Mouse (Mus musculus) thymus, postnatal 0 days (tissue): ENCODE data around the gene Isoc2b. TPM values are rescaled to one million over a fixed set of nuclear protein-coding genes. Genes with fewer than 3 reads are reported as not detected.
A peak's percentile ranks its signal among the peaks of the same experiment; 100 is the strongest.
"Not testable (repeated sequence)": the region's sequence is repeated elsewhere in the genome, so short reads cannot be mapped to it uniquely, and the experiment has no call there.

Experiments used
- DNase-seq: peaks from one replicate; pipeline ENCODE4 v3.0.0-alpha.2; 2015; ENCODE audit warnings: low spot score
- polyA plus RNA-seq: library from polyadenylated mRNA; unstranded; fragments of >200 nt; fragmentation: Nextera tagmentation; extraction: Ambion mirVana; gene quantifications from 2 replicates; pipeline ENCODE4 v1.2.1, GENCODE M21; 2015

The Isoc2b gene
- polyA plus RNA-seq, 1 experiment from 2014 or later = 22.0 TPM

DNA sequence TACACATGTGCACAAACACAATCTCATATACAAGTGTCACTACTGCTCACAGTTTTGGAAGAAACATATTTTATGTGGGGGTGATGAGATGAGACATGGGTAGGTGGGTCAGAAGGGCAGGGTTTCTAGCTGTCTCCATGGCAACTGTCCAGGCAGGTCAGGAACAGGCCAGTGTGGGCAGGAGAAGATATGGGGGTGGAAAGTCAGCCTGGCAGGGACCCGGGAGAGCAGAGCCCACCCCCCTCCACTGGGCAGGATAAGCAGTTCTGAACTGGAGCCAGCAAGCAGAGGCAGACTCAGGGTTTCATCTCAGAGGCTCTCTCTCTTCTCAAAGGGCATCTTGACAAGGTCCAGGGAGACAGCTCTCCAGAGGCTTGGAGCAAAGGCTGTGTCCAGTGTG, 32.4 kb downstream of the Isoc2b start:
- DNase-seq = no peak

GRCm38 (mm10) chr7:4836351-4836792, 33.7 kb downstream of the Isoc2b start:
- DNase-seq = peak; percentile 62

DNA sequence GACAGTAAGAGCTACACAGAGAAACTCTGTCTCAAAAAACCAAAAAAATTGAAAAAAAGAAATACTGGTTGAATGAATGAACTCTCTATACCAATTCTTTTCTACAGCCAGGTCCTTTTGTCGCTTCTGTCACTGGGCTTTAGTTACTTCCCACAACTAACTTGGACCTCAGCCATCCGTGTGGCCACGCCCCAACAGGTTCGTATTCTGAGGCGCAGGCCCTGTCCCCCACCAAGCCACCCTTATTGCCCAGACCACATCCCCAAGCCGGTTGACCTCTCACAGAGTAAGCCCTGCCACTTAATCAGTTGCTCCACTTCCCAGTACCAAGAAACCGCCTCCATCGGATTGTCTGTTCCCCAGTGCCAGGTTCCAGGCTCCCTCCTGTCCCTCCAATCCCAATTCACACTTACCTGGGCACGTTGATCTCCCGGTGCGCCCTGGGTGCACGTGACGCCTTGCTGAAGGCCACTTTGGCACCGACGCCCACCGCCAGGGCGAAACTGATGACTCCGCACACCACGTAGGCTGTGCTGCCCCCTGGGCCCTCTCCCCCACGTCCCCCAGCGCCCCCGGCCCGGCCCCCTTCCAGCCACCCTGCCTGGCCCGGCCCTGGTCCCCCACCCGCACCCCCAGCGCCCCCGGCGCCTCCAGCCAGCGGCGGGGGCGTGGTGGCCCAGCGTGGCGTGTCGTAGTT, 34.3 kb downstream of the Isoc2b start:
- no peak for DNase-seq

DNA sequence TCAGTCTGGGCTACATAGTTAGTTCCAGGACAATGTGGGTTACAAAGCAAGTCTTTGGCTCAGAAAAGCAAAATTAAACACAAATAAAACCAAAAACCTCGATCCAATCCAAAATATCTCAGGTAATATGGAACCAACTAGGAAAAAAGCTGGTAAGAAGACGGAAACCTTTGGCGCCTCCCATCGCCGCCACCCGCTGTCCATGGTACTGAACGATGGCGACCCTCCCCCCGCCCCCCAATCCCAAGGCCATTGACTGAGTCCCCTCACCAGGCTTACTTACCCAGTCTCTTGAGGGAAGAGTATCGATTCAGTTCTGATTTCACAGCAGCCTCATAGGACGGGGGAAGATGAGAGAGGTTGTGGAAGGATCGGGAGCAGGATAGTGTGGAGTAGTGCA, 39.6 kb downstream of the Isoc2b start:
- DNase-seq = no peak

- DNase-seq = no peak
Observed at GRCm38 (mm10) chr7:4825365-4825764, 44.7 kb downstream of the Isoc2b start.

DNA sequence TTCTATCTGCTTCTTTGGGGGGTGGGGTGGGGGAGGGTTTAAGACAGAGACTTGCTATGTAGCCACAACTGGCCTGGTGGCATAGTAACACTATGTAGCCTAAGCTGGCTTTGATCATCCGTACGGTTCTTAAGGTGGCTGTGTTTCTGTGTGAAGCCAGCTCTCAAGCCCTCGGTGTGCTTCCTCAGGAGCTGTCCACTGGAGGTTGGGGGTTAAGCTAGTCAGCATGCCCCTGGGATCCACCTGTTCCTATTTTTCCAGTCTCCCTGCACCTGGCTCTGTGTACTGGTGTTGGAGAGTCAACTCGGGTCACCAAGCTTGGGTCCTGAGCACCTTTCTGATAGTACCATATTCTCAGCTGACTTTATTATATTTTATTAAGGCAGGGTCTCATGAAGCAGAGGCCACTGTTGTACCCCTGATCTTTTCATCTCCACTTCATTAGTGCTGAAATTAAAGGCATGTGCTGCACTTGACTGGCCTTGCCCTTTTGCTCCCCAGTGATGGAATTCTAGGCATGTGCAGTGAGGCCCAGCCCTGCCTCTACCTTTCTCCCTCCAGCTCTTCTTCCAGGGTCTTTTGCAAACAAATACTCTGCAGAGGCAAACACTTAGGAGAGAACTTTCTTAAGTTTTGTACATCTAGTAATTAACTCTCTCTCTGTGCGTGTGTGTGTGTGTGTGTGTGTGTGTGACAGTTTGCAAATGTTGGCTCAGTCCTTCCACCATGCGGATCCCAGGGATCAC, 47.7 kb downstream of the Isoc2b start:
- DNase-seq = no peak

DNA sequence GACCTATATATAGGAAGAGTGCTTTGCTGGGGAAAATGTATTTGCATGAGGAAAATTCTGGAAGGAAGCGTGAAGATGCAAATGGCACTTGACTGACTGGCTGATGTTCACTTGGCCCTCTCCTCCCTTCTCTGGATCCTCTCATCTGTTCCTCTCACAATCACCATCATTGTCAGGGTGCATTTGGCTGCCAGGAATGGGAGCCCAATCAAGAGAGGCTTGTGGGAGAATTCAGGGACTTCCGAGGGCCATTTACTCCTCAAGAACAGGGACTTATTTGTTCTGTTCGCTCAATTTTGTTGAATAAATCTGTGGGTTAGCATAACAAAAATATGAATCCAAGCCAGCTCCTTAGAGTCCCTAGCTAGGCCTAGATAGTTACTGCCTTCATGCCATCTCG, 48.4 kb downstream of the Isoc2b start:
- DNase-seq = no peak

GRCm38 (mm10) chr7:4820925-4821324, 49.1 kb downstream of the Isoc2b start:
- not testable (repeated sequence) for DNase-seq

DNA sequence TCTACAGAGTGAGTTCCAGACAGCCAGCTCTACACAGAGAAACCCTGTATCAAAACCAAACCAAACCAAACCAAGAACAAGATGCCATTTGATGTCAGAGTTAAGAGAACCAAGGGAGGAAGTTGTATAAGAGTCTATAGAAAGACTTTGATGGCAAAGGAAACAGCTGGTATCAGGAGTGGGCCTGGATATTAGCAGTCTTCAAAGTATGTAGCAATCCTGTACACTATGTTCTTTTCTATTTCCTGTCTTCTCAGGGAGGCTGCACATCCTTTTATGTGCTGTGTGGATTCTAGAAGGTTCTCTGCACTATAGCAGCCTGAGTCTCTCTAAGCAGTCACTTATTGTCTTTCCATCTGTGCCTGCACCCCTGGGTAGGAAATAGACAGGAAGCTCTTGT, 53.5 kb downstream of the Isoc2b start:
- peak; percentile 77 for DNase-seq

DNA sequence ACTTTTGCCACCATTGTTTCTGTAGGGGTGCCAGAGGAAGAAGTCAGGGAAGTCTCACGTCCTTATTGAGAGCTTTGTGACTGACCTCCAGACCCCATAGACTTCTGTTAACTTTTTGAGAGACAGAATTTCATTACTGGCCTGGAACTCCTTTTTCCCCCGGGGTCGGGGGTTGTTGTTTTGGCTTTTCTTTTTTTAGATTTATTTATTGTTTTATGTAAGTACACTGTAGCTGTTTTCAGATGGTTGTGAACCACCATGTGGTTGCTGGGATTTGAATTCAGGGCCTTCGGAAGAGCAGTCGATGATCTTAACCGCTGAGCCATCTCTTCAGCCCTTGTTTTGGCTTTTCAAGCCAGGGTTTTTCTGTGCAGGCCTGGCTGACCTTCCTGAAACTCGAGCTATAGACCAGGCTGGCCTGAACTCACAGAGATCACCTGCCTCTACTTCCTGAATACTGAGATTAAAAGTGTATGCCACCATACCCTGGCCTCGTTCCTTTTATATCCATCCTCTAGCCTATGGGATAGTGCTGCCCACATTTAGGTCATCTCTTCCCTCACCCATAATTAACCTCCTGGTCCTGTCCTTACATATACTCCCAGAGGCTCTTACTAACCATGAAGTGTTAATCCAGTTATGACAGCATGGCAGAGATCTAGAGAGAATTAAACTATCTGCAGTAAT, 56.8 kb downstream of the Isoc2b start:
- no peak for DNase-seq

- peak; percentile 100 for DNase-seq
Observed at GRCm38 (mm10) chr7:4812303-4813104, 57.6 kb downstream of the Isoc2b start, which contains the start of gene Ube2s. Ube2s (minus strand) TSS chr7:4812590.

- peak; percentile 49 for DNase-seq
Observed at GRCm38 (mm10) chr7:4811842-4812302, 58.2 kb downstream of the Isoc2b start.

DNA sequence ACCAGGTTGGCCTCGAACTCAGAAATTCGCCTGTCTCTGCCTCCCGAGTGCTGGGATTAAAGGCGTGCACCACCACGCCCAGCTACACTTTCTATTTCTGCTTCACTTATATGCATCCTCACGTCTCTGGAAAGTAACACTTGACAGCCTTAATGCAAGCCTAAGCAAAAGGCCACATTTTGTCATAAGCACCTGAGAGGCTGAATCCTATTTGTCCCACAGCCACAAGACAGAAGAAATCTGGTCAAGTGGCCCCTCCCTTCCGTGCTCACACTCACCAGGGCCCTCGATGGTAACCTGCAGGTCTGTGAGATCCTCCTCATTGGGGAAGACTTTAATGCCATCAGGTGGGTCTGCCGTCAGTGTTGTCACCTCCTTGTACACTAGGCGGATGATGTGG, 58.9 kb downstream of the Isoc2b start:
- not testable (repeated sequence) for DNase-seq

GRCm38 (mm10) chr7:4806716-4807115, 63.3 kb downstream of the Isoc2b start:
- peak; percentile 57 for DNase-seq

GRCm38 (mm10) chr7:4802247-4802646, 67.8 kb downstream of the Isoc2b start:
- DNase-seq = no peak

DNA sequence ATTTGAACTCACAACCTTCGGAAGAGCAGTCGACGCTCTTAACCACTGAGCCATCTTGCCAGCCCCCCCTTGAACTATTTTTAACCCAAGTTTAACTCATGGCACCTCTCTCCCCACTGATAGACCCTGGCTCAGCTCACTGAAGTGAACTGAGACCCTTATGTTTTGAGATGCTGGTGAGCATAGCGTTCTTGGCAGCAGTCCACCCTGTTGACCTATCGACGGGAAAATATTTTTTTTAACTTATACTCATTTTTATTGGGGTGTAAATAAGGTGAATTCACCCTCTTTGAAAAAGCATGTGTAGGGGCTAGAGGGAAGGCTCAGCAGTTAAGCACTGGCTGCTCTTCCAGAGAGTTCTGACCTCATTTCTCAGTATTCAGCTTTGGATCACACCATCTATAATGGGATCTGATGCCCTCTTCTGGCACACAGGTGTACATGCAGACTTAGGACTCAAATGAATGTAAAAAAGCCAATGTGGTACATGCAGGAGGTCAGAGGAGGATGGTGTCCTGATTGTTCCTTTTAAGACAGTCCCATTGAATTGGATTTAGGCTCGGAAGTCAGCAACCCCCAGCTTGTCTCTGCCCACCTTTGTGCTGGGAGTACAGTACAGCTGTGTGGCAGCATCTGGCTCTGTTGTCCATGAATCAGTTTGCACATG, 74.2 kb downstream of the Isoc2b start:
- DNase-seq = peak; percentile 51
